In the genomic region with DNA sequence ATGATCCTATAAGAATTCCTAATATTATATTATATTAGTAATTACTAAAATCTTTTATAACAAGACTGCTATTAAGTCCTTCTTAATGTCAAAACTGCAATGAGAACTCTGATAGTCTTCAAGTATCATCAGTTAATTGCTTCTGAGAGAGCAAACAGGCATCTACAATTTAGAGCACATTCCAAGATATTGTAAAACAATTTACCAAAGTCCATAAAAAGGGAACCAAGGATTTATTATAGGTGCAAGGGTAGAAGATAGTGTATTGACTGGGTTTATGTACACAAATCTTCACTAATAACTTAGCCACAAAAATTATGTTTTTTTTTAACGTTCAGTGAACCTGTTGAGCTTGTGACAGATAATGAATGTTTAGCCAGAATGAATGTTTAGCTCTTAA, we compare ENCODE assay signal across 48 mouse cellular contexts. TPM values are rescaled to one million over a fixed set of nuclear protein-coding genes. Genes with fewer than 3 reads are reported as not detected.
"Had no signal": no experiment of that assay in that cellular context is flagged by ENCODE, and none has a peak within 500 bp of the region (broad histone marks: within the 10 kb centered on the region; RNA-seq: fewer than 3 reads in every experiment).

No protein-coding gene starts in this region.

- H3K4me1 ChIP-seq: hindbrain, embryonic 10.5 days; hindbrain, embryonic 12.5 days; hindbrain, embryonic 13.5 days; hindbrain, embryonic 15.5 days had no signal

- H3K9me3 ChIP-seq: heart, embryonic 10.5 days; heart, embryonic 13.5 days; heart, embryonic 15.5 days; hindbrain, embryonic 10.5 days; hindbrain, embryonic 12.5 days; hindbrain, embryonic 13.5 days; hindbrain, embryonic 15.5 days; kidney, embryonic 15.5 days had no signal

- H3K9ac ChIP-seq: heart, embryonic 12.5 days; heart, embryonic 13.5 days; heart, embryonic 15.5 days; hindbrain, embryonic 12.5 days; hindbrain, embryonic 13.5 days; hindbrain, embryonic 14.5 days; hindbrain, embryonic 15.5 days; kidney, embryonic 15.5 days had no signal

- H3K27me3 ChIP-seq: heart, embryonic 12.5 days; heart, embryonic 13.5 days; heart, embryonic 15.5 days; hindbrain, embryonic 12.5 days; hindbrain, embryonic 13.5 days; hindbrain, embryonic 15.5 days; kidney, embryonic 15.5 days had no signal

- H3K4me3 ChIP-seq: heart, embryonic 10.5 days; heart, embryonic 12.5 days; heart, embryonic 13.5 days; heart, embryonic 15.5 days; hindbrain, embryonic 10.5 days; hindbrain, embryonic 12.5 days; hindbrain, embryonic 13.5 days; hindbrain, embryonic 15.5 days; kidney, embryonic 15.5 days; layer of hippocampus, adult 2 months; left cerebral cortex, adult 2 months had no signal

- H3K4me2 ChIP-seq: heart, embryonic 11.5 days; heart, embryonic 12.5 days; heart, embryonic 13.5 days; heart, embryonic 15.5 days; hindbrain, embryonic 12.5 days; hindbrain, embryonic 13.5 days; hindbrain, embryonic 14.5 days; hindbrain, embryonic 15.5 days; kidney, embryonic 15.5 days had no signal

- ATAC-seq: hindbrain, embryonic 16.5 days; hindbrain, postnatal 0 days; inflammation-experienced regulatory T-cells, adult 6 months had no signal

- H3K27ac ChIP-seq: heart, embryonic 10.5 days; heart, embryonic 13.5 days; heart, embryonic 15.5 days; hindbrain, embryonic 10.5 days; hindbrain, embryonic 12.5 days; hindbrain, embryonic 13.5 days; hindbrain, embryonic 14.5 days; hindbrain, embryonic 15.5 days; hindbrain, postnatal 0 days; kidney, embryonic 15.5 days; kidney, postnatal 0 days; layer of hippocampus, adult 2 months; left cerebral cortex, adult 2 months had no signal

- DNase-seq: heart, postnatal 10 days; heart, postnatal 14 days; heart, postnatal 36 days; heart, postnatal 4 days; kidney, adult 11 months; kidney, adult 18-20 months; kidney, adult 2 months; kidney, adult 8-10 months; kidney, adult 9 months; kidney, postnatal 10 days; kidney, postnatal 14 days; kidney, postnatal 25 days; kidney, postnatal 36 days; kidney, postnatal 4 days; layer of hippocampus, adult 9-11 months; layer of hippocampus, postnatal 36 days had no signal

- H3K36me3 ChIP-seq: heart, embryonic 10.5 days; heart, embryonic 12.5 days; heart, embryonic 13.5 days; heart, embryonic 15.5 days; hindbrain, embryonic 10.5 days; hindbrain, embryonic 12.5 days; hindbrain, embryonic 13.5 days; hindbrain, embryonic 15.5 days; kidney, embryonic 15.5 days had no signal

RNA-seq across cellular contexts. Expression of gene Sept12, which starts 1.3 kb away (rescaled TPM):
- total RNA-seq: heart, postnatal 10 days; heart, postnatal 14 days; heart, postnatal 25 days; heart, postnatal 36 days; heart, postnatal 4 days; hematopoietic stem cell, adult 5-6 weeks; hindbrain, postnatal 0 days; layer of hippocampus, adult 18-20 months; layer of hippocampus, adult 2 months; layer of hippocampus, adult 8-10 months; layer of hippocampus, postnatal 10 days; layer of hippocampus, postnatal 14 days; layer of hippocampus, postnatal 25 days; layer of hippocampus, postnatal 36 days; left cerebral cortex, adult 18-20 months; left cerebral cortex, adult 2 months; left cerebral cortex, adult 8-10 months had no signal
- polyA plus RNA-seq: heart, embryonic 10.5 days; heart, embryonic 11.5 days; heart, embryonic 12.5 days; heart, embryonic 13.5 days; heart, embryonic 14.5 days; heart, embryonic 15.5 days; heart, embryonic 16.5 days; heart, postnatal 0 days; hindbrain, embryonic 11.5 days; hindbrain, embryonic 12.5 days; hindbrain, embryonic 13.5 days; hindbrain, embryonic 14.5 days; hindbrain, embryonic 15.5 days; hindbrain, embryonic 16.5 days; hindbrain, postnatal 0 days; inflammation-experienced regulatory T-cells, adult 6 months; intestine, embryonic 14.5 days; kidney, adult 2 months; kidney, embryonic 15.5 days; kidney, embryonic 16.5 days; kidney, postnatal 0 days had no signal

RNA-seq across cellular contexts. Expression of gene Smim22, which starts 8.1 kb away (rescaled TPM):
- total RNA-seq: heart, postnatal 10 days; heart, postnatal 14 days; heart, postnatal 25 days; heart, postnatal 36 days; heart, postnatal 4 days; hematopoietic stem cell, adult 5-6 weeks; hindbrain, postnatal 0 days; layer of hippocampus, adult 18-20 months; layer of hippocampus, adult 2 months; layer of hippocampus, adult 8-10 months; layer of hippocampus, postnatal 10 days; layer of hippocampus, postnatal 14 days; layer of hippocampus, postnatal 25 days; layer of hippocampus, postnatal 36 days; left cerebral cortex, adult 18-20 months; left cerebral cortex, adult 2 months; left cerebral cortex, adult 8-10 months had no signal
- polyA plus RNA-seq: inflammation-experienced regulatory T-cells, adult 6 months had no signal
